Mouse (Mus musculus): ENCODE data around the gene Vps13c. TPM values are rescaled to one million over a fixed set of nuclear protein-coding genes. Genes with fewer than 3 reads are reported as not detected.

The Vps13c gene
- polyA plus RNA-seq, 1 experiment from 2014 or later: 6.6 TPM

GRCm38 (mm10) chr9:67830411-67831358, 9.5 kb upstream of the Vps13c start:
- H3K9ac ChIP-seq: peak overlapping the region; percentile 57
- H3K4me2 ChIP-seq: peak overlapping the region; percentile 94
- H3K27me3 ChIP-seq (ENCODE audit: insufficient read depth, low read length): peaks cover 38% of the 10 kb centered on the region
- H3K27ac ChIP-seq (ENCODE audit: low read depth): peak overlapping the region; percentile 67
- peaks cover 11% of the 10 kb centered on the region for H3K4me1 ChIP-seq (ENCODE audit: insufficient read depth)
- no peaks in the 10 kb centered on the region for H3K36me3 ChIP-seq (ENCODE audit: insufficient read depth)
- no peaks in the 10 kb centered on the region for H3K9me3 ChIP-seq (ENCODE audit: low read depth, low read length)
- DNase-seq (peak; percentile 77), ATAC-seq (ENCODE audit: insufficient read depth) (peak; percentile 90)
- TF ChIP-seq CTCF (IDR thresholded peaks at IDR 0.05; ENCODE audit: low read depth): no peak
- peak overlapping the region; percentile 57 for H3K4me3 ChIP-seq (ENCODE audit: low read depth, low read length)
- WGBS: 2% methylated on average over 59 of the region's 84 CpGs

- peak; percentile 75 for DNase-seq
- peak overlapping the region; percentile 67 for H3K27ac ChIP-seq (ENCODE audit: low read depth)
These were observed 8.7 kb upstream of the Vps13c start for GRCm38 (mm10) chr9:67831359-67832045.

GRCm38 (mm10) chr9:67832046-67832605, 8.1 kb upstream of the Vps13c start, which contains the start of gene C2cd4a:
Gene C2cd4a, minus strand, starts transcription at chr9:67832330.
- 2% methylated on average over 20 of the region's 20 CpGs for WGBS
- peak within 1 kb of the TSS; percentile 94 for H3K4me2 ChIP-seq
- peak within 1 kb of the TSS; percentile 67 for H3K27ac ChIP-seq (ENCODE audit: low read depth)

More at GRCm38 (mm10) chr9:67831359-67832045, 8.7 kb upstream of the Vps13c start:
- Histone ChIP-seq H3K9ac (peak overlapping the region; percentile 57), H3K9me3 (ENCODE audit: low read depth, low read length) (no peaks in the 10 kb centered on the region), H3K4me2 (peak overlapping the region; percentile 94), H3K27me3 (ENCODE audit: insufficient read depth, low read length) (peaks cover 38% of the 10 kb centered on the region), H3K4me1 (ENCODE audit: insufficient read depth) (peaks cover 11% of the 10 kb centered on the region), H3K36me3 (ENCODE audit: insufficient read depth) (no peaks in the 10 kb centered on the region), H3K4me3 (ENCODE audit: low read depth, low read length) (peak overlapping the region; percentile 57)
- ATAC-seq (ENCODE audit: insufficient read depth): peak; percentile 68
- no peak for TF ChIP-seq CTCF (IDR thresholded peaks at IDR 0.05; ENCODE audit: low read depth)
- under 1% methylated on average over 53 of the region's 57 CpGs for WGBS

GRCm38 (mm10) chr9:67834535-67834934, 5.7 kb upstream of the Vps13c start:
- WGBS: 65% methylated on average over 5 of the region's 5 CpGs
- H3K4me3 ChIP-seq (ENCODE audit: low read depth, low read length): no peak overlapping the region
- H3K4me1 ChIP-seq (ENCODE audit: insufficient read depth): peaks cover 11% of the 10 kb centered on the region

More at GRCm38 (mm10) chr9:67832046-67832605, 8.1 kb upstream of the Vps13c start, which contains the start of gene C2cd4a:
- DNase-seq (peak; percentile 77), ATAC-seq (ENCODE audit: insufficient read depth) (no peak)
- no peaks in the 10 kb centered on the region for H3K9me3 ChIP-seq (ENCODE audit: low read depth, low read length)
- H3K9ac ChIP-seq: peak within 1 kb of the TSS; percentile 57
- no peak for TF ChIP-seq CTCF (IDR thresholded peaks at IDR 0.05; ENCODE audit: low read depth)
- peaks cover 38% of the 10 kb centered on the region for H3K27me3 ChIP-seq (ENCODE audit: insufficient read depth, low read length)
- peak within 1 kb of the TSS; percentile 57 for H3K4me3 ChIP-seq (ENCODE audit: low read depth, low read length)
- H3K36me3 ChIP-seq (ENCODE audit: insufficient read depth): no peaks in the 10 kb centered on the region
- H3K4me1 ChIP-seq (ENCODE audit: insufficient read depth): peaks cover 11% of the 10 kb centered on the region

GRCm38 (mm10) chr9:67837311-67837710, 2.9 kb upstream of the Vps13c start:
- H3K9ac ChIP-seq: no peak overlapping the region
- 61% methylated on average over 2 of the region's 2 CpGs for WGBS

More at GRCm38 (mm10) chr9:67834535-67834934, 5.7 kb upstream of the Vps13c start:
- Histone ChIP-seq H3K4me2 (no peak overlapping the region), H3K36me3 (ENCODE audit: insufficient read depth) (no peaks in the 10 kb centered on the region), H3K27ac (ENCODE audit: low read depth) (no peak overlapping the region), H3K27me3 (ENCODE audit: insufficient read depth, low read length) (peaks cover 32% of the 10 kb centered on the region), H3K9me3 (ENCODE audit: low read depth, low read length) (no peaks in the 10 kb centered on the region), H3K9ac (no peak overlapping the region)
- ATAC-seq (ENCODE audit: insufficient read depth): no peak
- no peak for DNase-seq
- no peak for TF ChIP-seq CTCF (IDR thresholded peaks at IDR 0.05; ENCODE audit: low read depth)

GRCm38 (mm10) chr9:67842797-67843196, 2.6 kb downstream of the Vps13c start:
- H3K9me3 ChIP-seq (ENCODE audit: low read depth, low read length): no peaks in the 10 kb centered on the region
- H3K4me2 ChIP-seq: no peak overlapping the region
- no peak for TF ChIP-seq CTCF (IDR thresholded peaks at IDR 0.05; ENCODE audit: low read depth)
- no peak overlapping the region for H3K4me3 ChIP-seq (ENCODE audit: low read depth, low read length)
- no peak overlapping the region for H3K27ac ChIP-seq (ENCODE audit: low read depth)
- H3K9ac ChIP-seq: no peak overlapping the region
- WGBS: 23% methylated on average over 5 of the region's 5 CpGs
- H3K27me3 ChIP-seq (ENCODE audit: insufficient read depth, low read length): no peaks in the 10 kb centered on the region
- H3K36me3 ChIP-seq (ENCODE audit: insufficient read depth): no peaks in the 10 kb centered on the region
- 0 out of 2 replicates have a peak, but pooled peaks cover 5% of the 10 kb centered on the region for H3K4me1 ChIP-seq (ENCODE audit: insufficient read depth)
- ATAC-seq (ENCODE audit: insufficient read depth): 0 out of 2 replicates have a peak, but pooled peaks have one; percentile 19
- peak; percentile 73 for DNase-seq

More at GRCm38 (mm10) chr9:67837311-67837710, 2.9 kb upstream of the Vps13c start:
- no peak overlapping the region for H3K4me3 ChIP-seq (ENCODE audit: low read depth, low read length)
- no peak overlapping the region for H3K27ac ChIP-seq (ENCODE audit: low read depth)
- H3K36me3 ChIP-seq (ENCODE audit: insufficient read depth): no peaks in the 10 kb centered on the region
- H3K4me1 ChIP-seq (ENCODE audit: insufficient read depth): peaks cover 9% of the 10 kb centered on the region
- no peaks in the 10 kb centered on the region for H3K9me3 ChIP-seq (ENCODE audit: low read depth, low read length)
- TF ChIP-seq CTCF (IDR thresholded peaks at IDR 0.05; ENCODE audit: low read depth): no peak
- H3K4me2 ChIP-seq: no peak overlapping the region
- DNase-seq (no peak), ATAC-seq (ENCODE audit: insufficient read depth) (no peak)
- H3K27me3 ChIP-seq (ENCODE audit: insufficient read depth, low read length): peaks cover 6% of the 10 kb centered on the region; the same call in 1 of the 2 replicates

Data from lung, embryonic 14.5 days (tissue).